Mouse (Mus musculus) forebrain, postnatal 0 days (tissue): Measurements from ENCODE around the gene Samd1. TPM values are rescaled to one million over a fixed set of nuclear protein-coding genes. Genes with fewer than 3 reads are reported as not detected.

Experiments
- ATAC-seq: fragments of 200-750 bp; cut with Nextera tagmentation; 2 replicates; pipeline ENCODE4 v1.8.0; 2017; ENCODE audit warnings: mild to moderate bottlenecking, moderate library complexity
- DNase-seq: peaks from one replicate; pipeline ENCODE4 v3.0.0-alpha.2; 2015
- H3K27ac ChIP-seq: fragments of 300-500 bp; sonication (generic); 2 replicates; pipeline ENCODE4 v1.5.1; 2014; ENCODE audit warnings: low read depth, mild to moderate bottlenecking, antibody characterized with exemption, low read length, moderate library complexity, mixed read lengths
- H3K27me3 ChIP-seq: fragments of 300-500 bp; sonication (generic); 2 replicates; pipeline ENCODE4 v1.6.1; 2014; ENCODE audit warnings: mild to moderate bottlenecking, low read length, mixed read lengths; ENCODE audit not compliant: insufficient read depth
- H3K36me3 ChIP-seq: fragments of 300-500 bp; sonication (generic); 2 replicates; pipeline ENCODE4 v1.6.1; 2014; ENCODE audit warnings: mild to moderate bottlenecking, moderate library complexity; ENCODE audit not compliant: insufficient read depth
- H3K4me1 ChIP-seq: fragments of 300-500 bp; sonication (generic); 2 replicates; pipeline ENCODE4 v1.6.1; 2014; ENCODE audit warnings: antibody characterized with exemption; ENCODE audit not compliant: insufficient read depth
- H3K4me2 ChIP-seq: fragments of 300-500 bp; sonication (generic); 2 replicates; pipeline ENCODE4 v1.6.1; 2014; ENCODE audit warnings: low read depth, mild to moderate bottlenecking, moderate library complexity
- H3K4me3 ChIP-seq: fragments of 300-500 bp; sonication (generic); 2 replicates; pipeline ENCODE4 v1.5.1; 2014; ENCODE audit warnings: low read depth, low read length, mixed read lengths
- H3K9ac ChIP-seq: fragments of 300-500 bp; sonication (generic); 2 replicates; pipeline ENCODE4 v1.6.1; 2014; ENCODE audit warnings: mild to moderate bottlenecking
- H3K9me3 ChIP-seq: fragments of 300-500 bp; sonication (generic); 2 replicates; pipeline ENCODE4 v1.6.1; 2016; ENCODE audit warnings: low read length
- CTCF ChIP-seq: sonication (generic); IDR thresholded peaks from 2 replicates; pipeline ENCODE4 v1.5.1; 2016; ENCODE audit warnings: antibody characterized with exemption, control low read depth, low read depth
- WGBS: fragments of 180-500 bp; shearing (Covaris S2); extraction: QIAGEN DNeasy Blood & Tissue Kit; methylation state at CpG from one replicate; pipeline ENCODE4 v1.1.7; 2014; 5-methylcytosine and 5-hydroxymethylcytosine counted together
- polyA plus RNA-seq: library from polyadenylated mRNA; unstranded; fragments of >200 nt; fragmentation: Nextera tagmentation; extraction: Ambion mirVana; gene quantifications from 2 replicates; pipeline ENCODE4 v1.2.1, GENCODE M21; 2015
- total RNA-seq: library from RNA; depleted of rRNA; stranded (reverse); fragments of >200 nt; gene quantifications from 2 replicates; pipeline ENCODE4 v1.2.3, GENCODE M21; 2014

Samd1 gene
- total and polyA plus RNA-seq, 2 experiments from 2014 or later, result 6.7 to 116 TPM

DNA sequence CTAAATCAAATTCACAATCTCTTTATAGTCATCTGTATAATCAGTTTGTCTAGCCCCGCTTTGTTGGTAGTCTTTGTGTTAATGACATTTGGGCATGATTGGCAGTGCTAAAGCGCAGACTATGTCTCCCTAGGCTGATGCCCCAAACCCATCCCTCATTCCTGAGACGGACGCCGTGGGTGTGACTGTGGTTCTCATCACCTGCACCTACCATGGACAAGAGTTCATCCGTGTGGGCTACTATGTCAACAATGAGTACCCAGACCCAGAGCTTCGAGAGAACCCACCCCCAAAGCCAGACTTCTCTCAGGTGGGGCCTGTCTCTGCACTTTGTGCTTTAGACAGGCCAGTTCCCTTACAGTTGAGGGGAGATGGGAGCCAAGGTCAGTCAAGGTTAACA, 29.8 kb upstream of the Samd1 start:
- Histone ChIP-seq H3K9ac (no peak overlapping the region), H3K4me1 (0 out of 2 replicates have a peak, but pooled peaks cover 6% of the 10 kb centered on the region), H3K36me3 (no peaks in the 10 kb centered on the region), H3K9me3 (no peaks in the 10 kb centered on the region), H3K4me2 (no peak overlapping the region), H3K27ac (no peak overlapping the region), H3K4me3 (no peak overlapping the region), H3K27me3 (no peaks in the 10 kb centered on the region)
- ATAC-seq (no peak), DNase-seq (no peak)
- no peak for TF ChIP-seq CTCF
- WGBS, result 94% methylated on average over 7 of the region's 7 CpGs

DNA sequence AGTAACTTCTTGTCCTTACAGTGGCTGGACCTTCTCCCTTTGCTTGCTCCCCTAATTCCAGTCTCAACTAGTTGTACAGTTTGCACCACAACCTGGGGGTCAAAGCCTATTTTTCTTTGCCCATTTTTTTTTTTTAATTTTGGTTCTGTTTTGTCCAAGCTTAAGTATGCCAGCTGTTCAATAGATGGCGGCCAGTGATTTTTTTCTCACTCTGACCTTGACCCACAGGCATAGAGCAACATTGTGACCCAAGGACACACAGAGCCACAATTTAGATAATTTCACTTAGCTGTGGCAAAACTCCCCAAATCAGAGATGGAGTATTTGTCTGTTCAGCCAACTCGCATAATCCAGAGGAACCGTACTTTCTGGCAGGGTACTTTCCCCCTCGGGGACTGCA, 26.4 kb upstream of the Samd1 start:
- Histone ChIP-seq H3K9me3 (no peaks in the 10 kb centered on the region), H3K27ac (no peak overlapping the region), H3K27me3 (no peaks in the 10 kb centered on the region), H3K4me1 (peaks cover 11% of the 10 kb centered on the region), H3K4me2 (no peak overlapping the region), H3K36me3 (no peaks in the 10 kb centered on the region; the same call in 1 of the 2 replicates), H3K4me3 (no peak overlapping the region), H3K9ac (no peak overlapping the region)
- DNase-seq, result no peak
- WGBS, result 86% methylated on average over 4 of the region's 4 CpGs
- TF ChIP-seq CTCF, result no peak
- no peak for ATAC-seq

DNA sequence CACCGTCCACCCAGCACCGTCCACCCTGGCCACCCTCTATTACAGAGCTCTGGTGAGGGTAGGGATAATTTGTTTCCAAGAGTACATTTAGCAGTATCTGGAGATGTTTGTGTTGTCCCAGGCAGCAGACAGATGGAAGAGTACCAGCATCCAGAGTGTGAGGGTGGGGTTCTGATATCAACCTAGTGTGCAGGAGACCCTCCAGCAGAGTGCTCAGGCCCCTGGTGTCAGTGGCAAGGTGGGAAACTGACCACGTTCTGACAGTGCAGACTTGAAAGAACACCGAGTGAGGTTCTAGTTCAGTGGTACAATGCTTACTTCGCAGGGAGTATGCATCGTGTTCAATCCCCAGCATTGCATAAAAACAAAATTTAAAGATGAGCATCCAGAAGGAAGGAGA, 25.8 kb upstream of the Samd1 start:
- H3K4me3 ChIP-seq, result peak overlapping the region; percentile 97
- no peak for TF ChIP-seq CTCF
- no peaks in the 10 kb centered on the region for H3K27me3 ChIP-seq
- DNase-seq (no peak), ATAC-seq (no peak)
- WGBS, result 74% methylated on average over 6 of the region's 6 CpGs
- H3K9ac ChIP-seq, result peak overlapping the region; percentile 65; the same call in 1 of the 2 replicates
- no peaks in the 10 kb centered on the region for H3K9me3 ChIP-seq
- H3K27ac ChIP-seq, result no peak overlapping the region
- H3K4me2 ChIP-seq, result peak overlapping the region; percentile 89
- peaks cover 11% of the 10 kb centered on the region for H3K4me1 ChIP-seq
- no peaks in the 10 kb centered on the region; the same call in 1 of the 2 replicates for H3K36me3 ChIP-seq

DNA sequence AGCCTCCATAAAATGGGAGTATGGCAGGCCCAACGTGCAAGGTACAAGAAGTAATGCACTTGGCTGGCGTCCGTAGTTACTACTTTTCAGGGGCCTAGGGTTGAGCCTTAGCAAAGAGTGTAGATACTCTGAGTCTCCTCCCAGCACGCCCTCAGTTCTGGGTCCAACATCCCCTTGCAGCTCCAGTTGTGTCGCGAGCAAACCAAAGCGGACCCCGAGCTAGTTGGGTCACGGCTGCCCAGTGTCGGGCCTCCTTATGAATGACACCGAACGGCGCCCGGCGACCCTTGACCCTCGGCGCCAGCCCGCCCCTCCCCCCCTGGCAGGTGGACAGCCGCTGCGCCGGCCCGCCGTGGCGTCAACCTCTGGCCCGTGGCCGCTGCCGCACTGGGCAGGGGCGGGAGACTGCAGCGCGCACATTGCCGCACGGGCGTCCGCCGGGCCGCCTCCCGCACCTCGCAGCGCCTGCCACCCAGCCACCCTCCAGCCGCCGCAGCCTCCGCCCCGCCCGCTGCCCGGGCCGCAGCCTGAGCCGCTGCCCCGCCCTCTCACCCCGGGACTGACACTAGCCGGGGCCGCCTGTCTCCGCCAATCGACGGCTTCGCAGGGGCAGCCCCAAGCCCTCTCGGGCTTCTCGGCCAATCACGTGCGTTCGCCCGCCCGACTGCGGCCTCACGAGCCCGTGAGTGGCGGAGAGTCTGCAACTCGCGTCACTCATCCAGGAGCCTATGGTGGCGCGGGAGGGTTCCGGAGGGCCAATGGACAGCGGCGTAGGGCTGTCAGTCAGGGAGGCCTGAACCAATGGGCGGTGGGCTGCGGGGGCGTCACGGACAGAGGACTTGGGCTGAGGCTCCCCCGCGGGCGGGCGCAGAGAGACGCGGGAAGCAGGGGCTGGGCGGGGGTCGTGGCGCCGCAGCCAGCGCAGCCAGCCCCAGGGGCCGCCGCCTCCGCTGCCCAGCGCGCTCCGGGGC, 25.0 kb upstream of the Samd1 start, which contains the start of gene Prkaca:
Prkaca (plus strand) TSS at position 844 of the 971 bp plus-strand sequence.
- TF ChIP-seq CTCF, result no peak
- under 1% methylated on average over 72 of the region's 94 CpGs for WGBS
- DNase-seq, result peak; percentile 99

DNA sequence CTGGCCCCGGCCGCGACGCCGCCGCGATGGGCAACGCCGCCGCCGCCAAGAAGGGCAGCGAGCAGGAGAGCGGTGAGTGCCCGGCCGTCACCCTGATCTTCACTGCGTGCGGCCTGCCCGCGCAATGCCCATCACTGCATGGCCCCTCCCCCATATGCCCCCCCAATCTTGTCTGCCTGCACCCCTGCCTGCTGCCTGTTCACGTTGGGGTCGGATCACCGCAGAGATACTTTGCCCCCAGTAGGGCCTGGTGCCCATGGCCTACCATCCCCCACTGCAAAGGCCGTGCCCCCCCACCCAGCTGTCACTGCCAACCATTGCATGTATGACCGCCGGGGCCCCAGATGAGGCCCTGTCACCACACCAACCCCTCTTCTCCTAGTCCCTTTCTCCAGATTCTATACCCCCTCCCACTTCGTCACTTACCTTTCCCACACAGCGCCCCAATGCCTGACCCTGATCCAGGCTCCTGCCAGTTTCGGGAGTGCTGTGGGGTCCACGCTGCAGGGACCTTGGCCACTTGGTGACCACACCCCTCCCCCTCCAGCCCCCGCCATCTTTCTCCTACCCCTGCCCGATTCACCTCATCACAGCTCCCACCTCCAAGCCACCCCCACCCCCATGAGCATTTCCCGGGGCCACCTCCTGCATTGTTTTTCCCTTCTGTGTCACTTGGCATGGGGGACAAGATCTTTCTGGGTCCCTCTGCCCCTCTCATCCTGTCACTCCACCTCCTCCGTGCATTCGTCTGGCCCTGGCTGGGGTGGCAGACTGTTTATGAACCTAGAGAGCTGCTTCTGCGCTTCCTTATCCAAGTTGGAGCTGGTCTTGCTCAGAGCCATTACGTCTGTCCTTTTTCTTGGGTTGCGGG, 24.1 kb upstream of the Samd1 start:
- DNase-seq (peak; percentile 20), ATAC-seq (peak; percentile 12; the same call in 1 of the 2 replicates)
- Histone ChIP-seq H3K4me1 (peaks cover 16% of the 10 kb centered on the region), H3K4me3 (peak overlapping the region; percentile 97), H3K27ac (peak overlapping the region; percentile 75), H3K36me3 (no peaks in the 10 kb centered on the region; the same call in 1 of the 2 replicates), H3K9ac (peak overlapping the region; percentile 88), H3K4me2 (peak overlapping the region; percentile 96), H3K27me3 (no peaks in the 10 kb centered on the region), H3K9me3 (no peaks in the 10 kb centered on the region)
- 3% methylated on average over 34 of the region's 37 CpGs for WGBS
- TF ChIP-seq CTCF, result no peak

More for the DNA sequence above, 25.0 kb upstream of the Samd1 start, which contains the start of gene Prkaca:
- peak; percentile 99 for ATAC-seq
- H3K4me2 ChIP-seq, result peak within 1 kb of the TSS; percentile 96
- H3K27ac ChIP-seq, result peak within 1 kb of the TSS; percentile 75
- H3K36me3 ChIP-seq, result no peaks in the 10 kb centered on the region; the same call in 1 of the 2 replicates
- H3K9me3 ChIP-seq, result no peaks in the 10 kb centered on the region
- H3K4me1 ChIP-seq, result peaks cover 11% of the 10 kb centered on the region
- H3K4me3 ChIP-seq, result peak within 1 kb of the TSS; percentile 97
- peak within 1 kb of the TSS; percentile 88 for H3K9ac ChIP-seq
- no peaks in the 10 kb centered on the region for H3K27me3 ChIP-seq

DNA sequence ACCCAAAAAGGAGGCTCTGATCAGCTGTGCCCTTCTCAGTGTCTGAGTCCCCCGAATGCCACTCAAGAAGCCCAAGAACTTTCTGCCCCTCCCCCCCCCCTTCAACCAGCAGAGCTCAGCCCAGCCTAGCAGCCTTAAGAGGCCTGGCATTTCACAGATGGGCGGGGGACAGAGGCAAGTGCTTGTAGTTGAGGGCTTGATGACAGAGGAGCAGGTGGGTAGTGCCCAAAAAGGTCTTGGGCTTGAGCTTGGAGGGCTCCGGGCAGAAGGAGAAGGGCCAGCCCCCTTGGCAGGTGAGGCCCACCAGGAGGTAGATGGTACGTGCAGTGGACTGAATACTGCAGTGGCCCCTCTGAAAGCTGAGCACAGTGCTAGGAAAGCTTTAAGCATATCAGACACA, 23.0 kb upstream of the Samd1 start:
- no peak overlapping the region for H3K4me3 ChIP-seq
- H3K4me1 ChIP-seq, result peaks cover 16% of the 10 kb centered on the region
- no peaks in the 10 kb centered on the region; the same call in 1 of the 2 replicates for H3K36me3 ChIP-seq
- no peak for TF ChIP-seq CTCF
- peak overlapping the region; percentile 96 for H3K4me2 ChIP-seq
- WGBS, result 81% methylated on average over 4 of the region's 4 CpGs
- H3K27ac ChIP-seq, result no peak overlapping the region
- DNase-seq, result no peak
- no peaks in the 10 kb centered on the region for H3K9me3 ChIP-seq
- no peak overlapping the region for H3K9ac ChIP-seq
- no peaks in the 10 kb centered on the region for H3K27me3 ChIP-seq
- no peak for ATAC-seq
